Mouse (Mus musculus) CH12.LX (cell line): ENCODE results near the gene Kcnk2.

Experiments used
- CHD1 ChIP-seq: IDR thresholded peaks from 2 replicates; pipeline ENCODE4 v1.6.1; 2012; ENCODE audit warnings: low read depth, low read length, improper control_type of control experiment, inconsistent platforms
- CHD2 ChIP-seq: IDR thresholded peaks from 2 replicates; pipeline ENCODE4 v1.6.1; 2011; ENCODE audit warnings: low read length, improper control_type of control experiment
- CTCF ChIP-seq, 2 experiments: IDR thresholded peaks in 1 of 2; conservative IDR thresholded peaks in 1 of 2; 2 replicates each; pipeline ENCODE4 v1.5.1; 2011 to 2012; ENCODE audit warnings: low read depth in 2 of 2, low read length in 2 of 2, improper control_type of control experiment in 1 of 2, inconsistent platforms in 1 of 2, mild to moderate bottlenecking in 1 of 2, moderate library complexity in 1 of 2
- E2F4 ChIP-seq: IDR thresholded peaks from 2 replicates; pipeline ENCODE4 v1.6.1; 2011; ENCODE audit warnings: low read depth, low read length, improper control_type of control experiment; ENCODE audit not compliant: insufficient replicate concordance
- ETS1 ChIP-seq: conservative IDR thresholded peaks from 2 replicates; pipeline ENCODE4 v1.6.1; 2012; ENCODE audit warnings: low read depth, mild to moderate bottlenecking, inconsistent platforms, low read length, improper control_type of control experiment, moderate library complexity
- GABPA ChIP-seq: IDR thresholded peaks from 2 replicates; pipeline ENCODE4 v1.6.1; 2012; ENCODE audit warnings: low read depth, low read length, improper control_type of control experiment, inconsistent platforms; ENCODE audit not compliant: insufficient replicate concordance
- MYC ChIP-seq: IDR thresholded peaks from 2 replicates; pipeline ENCODE4 v1.6.1; 2011; ENCODE audit warnings: low read depth, mild to moderate bottlenecking, improper control_type of control experiment, low read length
- POLR2A ChIP-seq: IDR thresholded peaks from 2 replicates; pipeline ENCODE4 v1.6.1; 2011; ENCODE audit warnings: low read depth, mild to moderate bottlenecking, improper control_type of control experiment, low read length
- POLR2AphosphoS2 ChIP-seq: IDR thresholded peaks from 2 replicates; pipeline ENCODE4 v1.6.1; 2011; ENCODE audit warnings: low read depth, low read length, improper control_type of control experiment
- RAD21 ChIP-seq: IDR thresholded peaks from 2 replicates; pipeline ENCODE4 v1.6.1; 2011; ENCODE audit warnings: low read depth, mild to moderate bottlenecking, low read length, improper control_type of control experiment, moderate library complexity
- TCF12 ChIP-seq: IDR thresholded peaks from 2 replicates; pipeline ENCODE4 v1.6.1; 2014; ENCODE audit warnings: low read depth, mild to moderate bottlenecking, inconsistent platforms, low read length, improper control_type of control experiment
- UBTF ChIP-seq: IDR thresholded peaks from 2 replicates; pipeline ENCODE4 v1.6.1; 2012; ENCODE audit warnings: low read depth, mild to moderate bottlenecking, inconsistent platforms, low read length, improper control_type of control experiment, moderate library complexity
- USF1 ChIP-seq: IDR thresholded peaks from 2 replicates; pipeline ENCODE4 v1.6.1; 2014; ENCODE audit warnings: low read depth, mild to moderate bottlenecking, inconsistent platforms, low read length, improper control_type of control experiment

DNA sequence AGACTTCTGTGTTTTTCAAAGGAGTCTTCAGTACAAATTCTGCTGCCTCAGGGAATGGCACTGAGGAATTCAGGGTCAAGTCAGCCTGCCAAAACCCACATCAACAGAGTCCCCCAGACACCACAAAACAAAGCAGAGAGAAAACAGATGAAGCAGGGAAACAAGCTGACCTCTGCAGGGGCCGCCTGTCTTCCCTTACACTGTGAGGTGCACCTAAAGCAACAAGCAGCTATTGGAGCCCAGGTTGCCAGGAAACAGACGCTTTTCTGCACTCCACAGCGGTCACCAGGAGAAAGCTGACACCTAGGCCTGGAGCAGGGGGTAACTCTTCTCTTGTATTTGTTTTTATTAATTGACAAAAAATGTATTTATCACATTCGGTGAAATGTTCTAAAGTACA is 28.5 kb upstream of the Kcnk2 start:
- TF ChIP-seq GABPA, result no peak
- no peak for TF ChIP-seq CTCF (conservative IDR thresholded peaks at IDR 0.05 in 1 of 2, IDR thresholded peaks at IDR 0.05 in 1 of 2; ENCODE audit: low read depth in 2 of 2, low read length in 2 of 2)
- TF ChIP-seq RAD21, result no peak
- TF ChIP-seq POLR2A, result no peak
- no peak for TF ChIP-seq CHD2
- TF ChIP-seq TCF12, result no peak
- TF ChIP-seq UBTF, result no peak
- TF ChIP-seq ETS1, result no peak
- TF ChIP-seq POLR2AphosphoS2, result no peak
- no peak for TF ChIP-seq USF1
- no peak for TF ChIP-seq CHD1
- TF ChIP-seq E2F4, result no peak
- TF ChIP-seq MYC, result no peak
